Mouse (Mus musculus) lung, adult 2 months (tissue): ENCODE measurements around the gene Slc26a1.
A peak's percentile ranks its signal among the peaks of the same experiment; 100 is the strongest.

Experiments used
- CTCF ChIP-seq: fragments of 200-500 bp; IDR thresholded peaks from 2 replicates; pipeline ENCODE4 v1.5.1; 2011; ENCODE audit warnings: mild to moderate bottlenecking, low read length, control low read depth; ENCODE audit not compliant: insufficient read depth
- POLR2A ChIP-seq: fragments of 200-500 bp; IDR thresholded peaks from 2 replicates; pipeline ENCODE4 v1.6.1; 2011; ENCODE audit warnings: low read depth, mild to moderate bottlenecking, control low read depth, low read length, borderline replicate concordance; ENCODE audit errors: extremely low read depth

GRCm38 (mm10) chr5:108692271-108692670 is 16.9 kb upstream of the Slc26a1 start, which contains the start of gene Fgfrl1:
- TF ChIP-seq CTCF (peak; percentile 46), POLR2A (no peak)
